Mouse (Mus musculus): Measurements from ENCODE around the gene Nipsnap3a. TPM values are rescaled to one million over a fixed set of nuclear protein-coding genes. Genes with fewer than 3 reads are reported as not detected.
A peak's percentile ranks its signal among the peaks of the same experiment; 100 is the strongest.

Nipsnap3a gene
- polyA plus RNA-seq (2016; fragmentation: Nextera tagmentation; extraction: Ambion mirVana) = not detected in 2 replicates

DNA sequence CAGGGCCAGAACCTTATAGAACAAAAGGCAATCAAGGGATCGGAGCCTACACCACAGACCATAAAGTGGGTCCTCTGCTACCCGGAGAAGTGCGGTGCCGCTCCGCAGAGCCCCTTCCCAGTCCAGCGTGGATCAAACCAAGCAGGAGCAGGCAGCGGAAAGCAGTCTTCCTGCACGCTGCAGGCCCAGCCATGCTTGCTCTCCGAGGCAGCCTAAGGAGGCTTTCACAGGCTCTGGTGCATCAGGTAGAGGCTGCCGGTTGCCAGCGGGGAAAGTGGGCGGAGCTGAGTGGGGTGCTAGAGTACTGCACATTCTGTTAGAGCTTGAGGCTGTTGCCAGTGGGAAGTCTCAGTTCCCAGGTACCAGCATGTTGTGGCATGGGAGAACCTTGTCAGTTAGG lies at the start of gene Nipsnap3a:
Gene Nipsnap3a, plus strand, starts transcription at position 25 of the 400 bp plus-strand sequence.
- Histone ChIP-seq H3K9me3 (no peaks in the 10 kb centered on the region), H3K9ac (no peak within 1 kb of the TSS), H3K27me3 (no peaks in the 10 kb centered on the region), H3K4me1 (no peaks in the 10 kb centered on the region; the same call in 1 of the 2 replicates), H3K4me2 (peak within 1 kb of the TSS; percentile 50), H3K4me3 (replicated peaks) (peak within 1 kb of the TSS; percentile 23), H3K36me3 (replicated peaks) (no peaks in the 10 kb centered on the region), H3K27ac (no peak within 1 kb of the TSS)
- WGBS = 41% methylated on average over 12 of the region's 12 CpGs
- ATAC-seq (ENCODE audit: low FRiP score) = peak; percentile 51; the same call in 1 of the 2 replicates

DNA sequence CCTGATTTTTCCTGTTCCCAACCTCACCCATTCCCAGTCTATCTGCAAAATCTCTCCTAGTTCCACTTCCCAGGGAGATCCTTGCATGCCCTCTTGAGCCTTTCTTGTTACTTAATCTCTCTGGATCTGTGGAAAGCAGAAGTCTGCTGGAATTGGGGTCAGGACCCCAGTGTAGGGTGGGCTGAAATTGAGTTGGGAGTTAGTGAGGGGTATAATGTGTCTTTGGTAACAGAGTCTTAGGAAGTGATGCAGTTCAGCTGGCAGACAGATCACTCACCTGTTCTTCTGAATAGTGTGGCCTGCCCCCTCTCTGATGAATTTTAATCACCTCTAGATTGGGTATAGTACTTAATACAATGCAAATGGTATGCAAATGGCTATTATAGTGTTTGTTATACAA lies 42.4 kb upstream of the Nipsnap3a start:
- H3K27me3 ChIP-seq = no peaks in the 10 kb centered on the region
- no peak for ATAC-seq (ENCODE audit: low FRiP score)
- no peak overlapping the region for H3K4me2 ChIP-seq
- H3K4me3 ChIP-seq (replicated peaks) = no peak overlapping the region
- no peak overlapping the region for H3K27ac ChIP-seq
- no peaks in the 10 kb centered on the region for H3K9me3 ChIP-seq
- no peaks in the 10 kb centered on the region for H3K4me1 ChIP-seq
- no peaks in the 10 kb centered on the region for H3K36me3 ChIP-seq (replicated peaks)
- no peak overlapping the region for H3K9ac ChIP-seq

GRCm38 (mm10) chr4:52949005-52949404 lies 40.1 kb upstream of the Nipsnap3a start:
- Histone ChIP-seq H3K27ac (no peak overlapping the region), H3K4me2 (no peak overlapping the region), H3K27me3 (no peaks in the 10 kb centered on the region), H3K4me3 (replicated peaks) (no peak overlapping the region), H3K9ac (no peak overlapping the region), H3K4me1 (no peaks in the 10 kb centered on the region), H3K36me3 (replicated peaks) (no peaks in the 10 kb centered on the region), H3K9me3 (no peaks in the 10 kb centered on the region)
- no peak for ATAC-seq (ENCODE audit: low FRiP score)
- WGBS = 79% methylated on average over 2 of the region's 2 CpGs

DNA sequence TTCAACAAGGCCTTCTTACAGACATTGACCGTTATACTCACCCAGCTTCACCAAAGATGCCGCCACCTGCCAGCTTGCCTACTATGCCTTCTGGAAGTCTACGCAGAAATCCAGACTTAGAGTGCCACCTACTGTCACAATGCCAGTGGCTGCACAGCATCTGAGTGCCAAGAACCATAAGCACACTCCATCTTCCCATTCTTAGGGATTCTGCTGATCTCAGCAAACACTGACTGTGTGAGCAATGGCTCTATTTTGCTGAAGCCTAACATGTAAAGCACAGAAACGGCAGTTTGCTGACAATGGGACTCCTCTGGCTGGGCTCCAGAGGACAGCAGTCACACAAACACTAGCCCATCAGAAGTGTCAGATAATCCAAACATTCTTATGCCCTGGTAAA lies 30.4 kb upstream of the Nipsnap3a start:
- ATAC-seq (ENCODE audit: low FRiP score) = peak; percentile 53; the same call in 1 of the 2 replicates
- no peaks in the 10 kb centered on the region for H3K36me3 ChIP-seq (replicated peaks)
- WGBS = 46% methylated on average over 4 of the region's 4 CpGs
- H3K4me1 ChIP-seq = no peaks in the 10 kb centered on the region
- no peaks in the 10 kb centered on the region for H3K27me3 ChIP-seq
- no peaks in the 10 kb centered on the region for H3K9me3 ChIP-seq
- no peak overlapping the region for H3K9ac ChIP-seq
- no peak overlapping the region for H3K4me3 ChIP-seq (replicated peaks)
- H3K4me2 ChIP-seq = no peak overlapping the region
- no peak overlapping the region for H3K27ac ChIP-seq

- Histone ChIP-seq H3K9me3 (no peaks in the 10 kb centered on the region), H3K9ac (no peak within 1 kb of the TSS), H3K36me3 (replicated peaks) (no peaks in the 10 kb centered on the region), H3K27ac (no peak within 1 kb of the TSS), H3K27me3 (no peaks in the 10 kb centered on the region), H3K4me3 (replicated peaks) (no peak within 1 kb of the TSS), H3K4me1 (no peaks in the 10 kb centered on the region), H3K4me2 (no peak within 1 kb of the TSS)
- no peak for ATAC-seq (ENCODE audit: low FRiP score)
Observed at GRCm38 (mm10) chr4:52964247-52964646, 24.8 kb upstream of the Nipsnap3a start, which contains the start of gene Olfr270. Gene Olfr270 (plus strand): TSS chr4:52964547.

- Histone ChIP-seq H3K9me3 (no peaks in the 10 kb centered on the region), H3K4me3 (replicated peaks) (no peak overlapping the region), H3K9ac (no peak overlapping the region), H3K4me1 (no peaks in the 10 kb centered on the region; the same call in 1 of the 2 replicates), H3K27me3 (no peaks in the 10 kb centered on the region), H3K4me2 (no peak overlapping the region), H3K36me3 (replicated peaks) (no peaks in the 10 kb centered on the region), H3K27ac (no peak overlapping the region)
- ATAC-seq (ENCODE audit: low FRiP score) = no peak
- WGBS = 89% methylated on average over 2 of the region's 2 CpGs
Observed at GRCm38 (mm10) chr4:52985216-52985615, 3.9 kb upstream of the Nipsnap3a start.

- Histone ChIP-seq H3K27ac (no peak overlapping the region), H3K4me1 (no peaks in the 10 kb centered on the region; the same call in 1 of the 2 replicates), H3K36me3 (replicated peaks) (no peaks in the 10 kb centered on the region), H3K9me3 (no peaks in the 10 kb centered on the region), H3K4me3 (replicated peaks) (no peak overlapping the region), H3K9ac (no peak overlapping the region), H3K4me2 (no peak overlapping the region), H3K27me3 (no peaks in the 10 kb centered on the region)
- ATAC-seq (ENCODE audit: low FRiP score) = no peak
- 91% methylated on average over 2 of the region's 2 CpGs for WGBS
Observed at GRCm38 (mm10) chr4:52986266-52986665, 2.8 kb upstream of the Nipsnap3a start.

DNA sequence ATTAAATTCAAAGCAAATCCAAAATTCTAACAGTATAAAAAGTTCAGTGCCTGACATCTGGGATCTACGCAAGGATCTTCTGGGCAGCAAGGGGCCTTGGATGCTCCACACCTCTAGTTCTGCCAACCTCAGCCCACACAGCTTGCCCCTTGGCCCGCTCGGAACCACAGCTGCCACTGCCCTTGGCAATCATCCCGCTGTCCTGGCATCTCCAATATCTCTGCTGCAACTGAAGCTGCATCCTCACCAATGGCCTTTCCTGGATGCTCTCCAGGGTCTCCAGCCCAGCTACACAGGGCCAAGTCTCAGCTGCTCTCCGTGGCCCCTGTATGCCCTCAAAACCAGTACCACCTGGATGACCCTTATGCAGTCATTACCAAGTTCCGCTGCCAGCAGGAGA lies 10.4 kb downstream of the Nipsnap3a start:
- H3K36me3 ChIP-seq (replicated peaks) = no peaks in the 10 kb centered on the region
- H3K27ac ChIP-seq = no peak overlapping the region
- 92% methylated on average over 6 of the region's 6 CpGs for whole genome bisulfite sequencing
- no peaks in the 10 kb centered on the region for H3K4me1 ChIP-seq
- no peak for ATAC-seq (ENCODE audit: low FRiP score)
- no peak overlapping the region for H3K4me3 ChIP-seq (replicated peaks)
- H3K9me3 ChIP-seq = no peaks in the 10 kb centered on the region
- H3K9ac ChIP-seq = no peak overlapping the region
- no peak overlapping the region for H3K4me2 ChIP-seq
- H3K27me3 ChIP-seq = no peaks in the 10 kb centered on the region

DNA sequence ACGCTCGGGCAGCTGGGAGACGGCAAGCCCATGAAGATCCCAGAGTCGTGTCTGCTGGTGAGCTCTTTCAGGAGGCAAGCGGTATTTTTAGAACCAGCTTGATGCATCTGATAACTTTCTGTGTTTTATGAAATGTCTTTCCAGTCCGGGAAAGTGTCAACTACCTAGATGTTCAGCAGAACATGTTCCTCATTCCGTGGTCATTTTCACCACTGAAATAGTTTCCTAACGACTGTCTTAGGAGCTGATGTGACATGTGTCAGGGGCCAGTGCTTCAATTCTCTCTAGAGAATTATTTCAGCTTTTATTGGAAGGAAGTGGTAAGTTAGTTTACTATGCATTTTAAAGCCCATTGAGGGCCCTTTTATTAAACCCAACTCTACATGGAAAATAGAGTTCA lies 11.1 kb downstream of the Nipsnap3a start:
- no peaks in the 10 kb centered on the region for H3K36me3 ChIP-seq (replicated peaks)
- no peak overlapping the region for H3K4me3 ChIP-seq (replicated peaks)
- no peaks in the 10 kb centered on the region for H3K9me3 ChIP-seq
- no peak overlapping the region for H3K4me2 ChIP-seq
- 90% methylated on average over 8 of the region's 8 CpGs for WGBS
- no peak for ATAC-seq (ENCODE audit: low FRiP score)
- no peak overlapping the region for H3K27ac ChIP-seq
- H3K4me1 ChIP-seq = no peaks in the 10 kb centered on the region
- no peak overlapping the region for H3K9ac ChIP-seq
- H3K27me3 ChIP-seq = no peaks in the 10 kb centered on the region

- H3K9me3 ChIP-seq = no peaks in the 10 kb centered on the region
- H3K4me3 ChIP-seq (replicated peaks) = no peak overlapping the region
- WGBS = 75% methylated on average over 4 of the region's 4 CpGs
- no peak overlapping the region for H3K9ac ChIP-seq
- H3K36me3 ChIP-seq (replicated peaks) = no peaks in the 10 kb centered on the region
- no peak overlapping the region for H3K27ac ChIP-seq
- no peaks in the 10 kb centered on the region for H3K27me3 ChIP-seq
- H3K4me1 ChIP-seq = peaks cover 4% of the 10 kb centered on the region; the same call in 1 of the 2 replicates
- no peak for ATAC-seq (ENCODE audit: low FRiP score)
- no peak overlapping the region for H3K4me2 ChIP-seq
Observed at GRCm38 (mm10) chr4:53009183-53009582, 20.1 kb downstream of the Nipsnap3a start.

GRCm38 (mm10) chr4:53009871-53010270 lies 20.8 kb downstream of the Nipsnap3a start:
- H3K4me3 ChIP-seq (replicated peaks) = no peak overlapping the region
- no peaks in the 10 kb centered on the region for H3K9me3 ChIP-seq
- no peak overlapping the region for H3K27ac ChIP-seq
- no peak for ATAC-seq (ENCODE audit: low FRiP score)
- H3K27me3 ChIP-seq = no peaks in the 10 kb centered on the region
- H3K4me1 ChIP-seq = peaks cover 4% of the 10 kb centered on the region; the same call in 1 of the 2 replicates
- WGBS = 93% methylated on average over 4 of the region's 4 CpGs
- no peaks in the 10 kb centered on the region for H3K36me3 ChIP-seq (replicated peaks)
- H3K9ac ChIP-seq = no peak overlapping the region
- no peak overlapping the region for H3K4me2 ChIP-seq

DNA sequence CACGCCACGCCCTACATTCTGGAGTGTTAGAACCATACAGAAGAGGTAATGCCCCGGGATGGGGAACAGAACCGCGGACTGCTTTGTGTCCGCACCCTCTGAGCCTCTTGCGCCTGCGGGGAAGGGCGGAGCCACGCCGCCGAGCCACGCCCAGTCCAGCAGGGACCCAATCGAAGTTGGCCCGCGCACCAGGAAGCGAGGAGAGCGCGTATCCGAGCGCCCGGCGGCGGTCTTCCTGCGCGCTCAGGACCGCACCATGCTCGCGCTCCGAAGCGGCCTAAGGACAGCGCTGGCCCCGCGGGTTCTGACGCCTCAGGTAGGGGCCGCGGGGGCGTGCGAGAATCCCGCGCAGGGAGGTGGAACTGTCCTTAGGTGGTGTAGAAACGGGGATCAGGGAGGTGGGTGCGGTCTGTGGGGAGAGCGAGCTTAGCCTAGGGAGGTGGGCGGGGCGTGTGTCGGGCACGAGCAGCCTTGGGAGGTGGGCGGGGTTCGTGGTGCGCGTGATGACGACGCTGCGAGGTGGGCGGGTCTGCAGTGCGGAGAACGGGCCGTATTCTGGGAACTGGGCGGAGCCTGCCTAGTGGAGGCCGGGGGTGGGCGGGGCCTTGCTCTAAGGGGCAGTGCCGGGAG lies 22.8 kb downstream of the Nipsnap3a start, which contains the start of gene Nipsnap3b:
Gene Nipsnap3b, plus strand, starts transcription at position 149 of the 630 bp plus-strand sequence.
- Histone ChIP-seq H3K4me3 (replicated peaks) (peak within 1 kb of the TSS; percentile 73), H3K4me1 (peaks cover 4% of the 10 kb centered on the region; the same call in 1 of the 2 replicates), H3K4me2 (peak within 1 kb of the TSS; percentile 50), H3K9ac (peak within 1 kb of the TSS; percentile 71), H3K9me3 (no peaks in the 10 kb centered on the region), H3K27me3 (no peaks in the 10 kb centered on the region), H3K36me3 (replicated peaks) (peaks cover 16% of the 10 kb centered on the region), H3K27ac (peak within 1 kb of the TSS; percentile 85)
- under 1% methylated on average over 63 of the region's 63 CpGs for WGBS
- peak; percentile 95 for ATAC-seq (ENCODE audit: low FRiP score)

GRCm38 (mm10) chr4:53014421-53014820 lies 25.3 kb downstream of the Nipsnap3a start:
- peaks cover 4% of the 10 kb centered on the region; the same call in 1 of the 2 replicates for H3K4me1 ChIP-seq
- 92% methylated on average over 7 of the region's 7 CpGs for WGBS
- H3K4me3 ChIP-seq (replicated peaks) = no peak overlapping the region
- H3K9me3 ChIP-seq = no peaks in the 10 kb centered on the region
- H3K4me2 ChIP-seq = no peak overlapping the region
- H3K9ac ChIP-seq = no peak overlapping the region
- H3K27me3 ChIP-seq = no peaks in the 10 kb centered on the region
- H3K36me3 ChIP-seq (replicated peaks) = peaks cover 34% of the 10 kb centered on the region
- H3K27ac ChIP-seq = no peak overlapping the region
- ATAC-seq (ENCODE audit: low FRiP score) = no peak
